Mouse (Mus musculus) c-Kit-positive CD71-positive TER-119-negative erythroid progenitor cells, embryonic 14.5 days (primary cell): ENCODE measurements around the gene Map2.

Experiments
- DNase-seq: peaks from one replicate; pipeline ENCODE4 v3.0.0-alpha.2; 2013; ENCODE audit warnings: low read depth

Gene Map2

DNA sequence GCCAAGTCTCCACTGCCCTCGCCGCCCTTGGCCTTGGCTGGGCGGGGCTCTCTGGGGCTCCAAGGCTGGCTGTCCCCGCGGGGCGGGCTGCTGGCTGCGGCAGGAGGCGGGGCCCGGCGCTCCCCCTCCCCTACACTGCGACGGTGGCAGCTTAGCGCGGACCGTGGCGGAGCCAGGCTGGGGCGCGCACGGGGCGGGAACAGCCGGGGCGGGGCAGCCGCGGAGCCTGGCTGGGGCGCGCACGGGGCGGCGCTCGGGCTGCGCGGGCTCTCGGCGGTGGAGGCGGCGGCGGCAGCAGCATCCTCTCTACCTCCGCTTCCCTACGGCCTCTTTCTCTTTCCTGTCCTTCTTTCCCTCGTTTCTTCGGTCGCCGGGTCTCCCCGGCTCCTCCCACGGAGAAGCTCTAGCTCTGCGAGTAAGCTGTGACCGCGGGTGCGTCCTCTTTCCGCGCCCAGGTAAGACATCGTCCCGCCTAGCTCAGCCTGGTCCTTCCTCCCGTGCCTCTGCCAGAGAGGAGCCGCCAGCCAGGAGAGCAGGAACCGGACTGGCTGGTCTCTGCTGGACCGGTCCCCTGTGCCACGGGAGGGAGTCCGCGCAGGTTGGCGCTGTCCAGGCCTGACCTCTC is at the start of gene Map2:
Gene Map2, plus strand, starts transcription at position 233 of the 625 bp plus-strand sequence.
- no peak for DNase-seq

DNA sequence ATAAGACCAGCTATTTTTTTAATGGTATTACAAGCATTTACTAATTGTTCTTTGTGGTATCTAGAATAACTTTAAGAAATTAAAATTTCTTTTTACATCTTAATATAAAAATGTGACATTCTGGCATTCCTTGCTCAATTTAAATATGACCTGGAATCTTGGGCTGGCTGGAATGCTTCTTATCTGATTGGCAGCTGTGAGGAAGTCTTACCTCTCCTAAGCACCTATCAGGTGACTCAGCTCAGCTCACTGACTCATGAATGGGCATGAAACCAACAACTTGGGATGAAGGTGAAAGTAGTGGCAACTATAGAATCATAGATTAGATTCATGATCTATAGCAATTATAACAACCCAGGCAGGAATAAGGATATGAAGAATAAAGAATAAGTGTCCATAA is 42.1 kb upstream of the Map2 start:
- no peak for DNase-seq

DNA sequence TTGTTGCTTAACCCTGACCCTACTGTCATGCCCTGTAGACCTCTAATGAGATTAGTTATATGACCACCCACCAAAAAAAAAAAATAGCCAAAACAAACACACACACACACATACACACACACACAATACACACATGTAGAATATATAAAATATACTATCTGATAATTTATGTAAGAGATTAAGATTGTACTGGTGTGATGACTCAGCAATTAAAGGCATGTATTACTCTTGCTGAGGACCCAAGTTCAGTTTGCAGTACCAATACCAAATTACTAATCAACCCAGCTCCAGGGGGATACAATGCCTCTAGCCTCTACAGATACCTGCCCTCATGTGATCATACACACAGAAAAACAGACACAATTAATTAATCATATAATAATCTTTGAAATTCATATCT is 39.7 kb upstream of the Map2 start:
- DNase-seq: no peak

DNA sequence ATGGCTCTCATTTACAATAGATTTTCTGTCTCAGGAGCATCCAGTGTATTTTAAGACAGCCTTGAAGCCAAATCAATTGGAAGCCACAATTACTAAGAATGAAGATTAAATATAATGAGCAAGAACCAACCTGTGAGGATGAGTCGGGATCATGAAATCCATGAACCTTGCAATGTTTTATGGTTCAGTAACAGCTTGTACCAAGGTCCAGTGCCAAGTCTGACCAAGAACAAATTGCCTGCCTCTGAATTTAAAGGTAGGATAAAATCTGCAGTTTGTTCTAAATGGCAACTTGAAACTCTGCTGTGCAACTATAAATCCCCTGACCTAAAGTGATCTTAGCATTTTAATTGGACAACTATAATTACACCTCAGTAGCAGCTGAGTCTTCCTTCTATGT is 34.4 kb upstream of the Map2 start:
- no peak for DNase-seq

DNA sequence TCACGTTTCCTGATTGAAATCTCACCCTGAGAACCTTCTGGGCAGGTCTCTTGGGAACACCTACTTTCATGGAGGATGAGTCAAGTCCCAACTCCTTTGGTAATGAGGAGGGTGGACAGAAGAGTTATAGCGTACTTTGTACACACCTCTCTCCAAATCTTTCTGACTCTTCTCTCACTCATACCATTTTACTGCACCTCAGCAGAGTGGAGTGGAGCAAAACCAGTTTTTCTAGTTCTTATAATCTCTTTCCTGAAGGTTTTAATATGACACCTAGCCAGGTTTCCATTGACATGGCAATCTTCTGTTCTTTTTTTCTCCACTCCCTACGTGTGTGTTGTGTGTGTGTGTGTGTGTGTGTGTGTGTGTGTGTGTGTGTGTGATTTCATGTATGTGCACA is 29.9 kb upstream of the Map2 start:
- DNase-seq: no peak

DNA sequence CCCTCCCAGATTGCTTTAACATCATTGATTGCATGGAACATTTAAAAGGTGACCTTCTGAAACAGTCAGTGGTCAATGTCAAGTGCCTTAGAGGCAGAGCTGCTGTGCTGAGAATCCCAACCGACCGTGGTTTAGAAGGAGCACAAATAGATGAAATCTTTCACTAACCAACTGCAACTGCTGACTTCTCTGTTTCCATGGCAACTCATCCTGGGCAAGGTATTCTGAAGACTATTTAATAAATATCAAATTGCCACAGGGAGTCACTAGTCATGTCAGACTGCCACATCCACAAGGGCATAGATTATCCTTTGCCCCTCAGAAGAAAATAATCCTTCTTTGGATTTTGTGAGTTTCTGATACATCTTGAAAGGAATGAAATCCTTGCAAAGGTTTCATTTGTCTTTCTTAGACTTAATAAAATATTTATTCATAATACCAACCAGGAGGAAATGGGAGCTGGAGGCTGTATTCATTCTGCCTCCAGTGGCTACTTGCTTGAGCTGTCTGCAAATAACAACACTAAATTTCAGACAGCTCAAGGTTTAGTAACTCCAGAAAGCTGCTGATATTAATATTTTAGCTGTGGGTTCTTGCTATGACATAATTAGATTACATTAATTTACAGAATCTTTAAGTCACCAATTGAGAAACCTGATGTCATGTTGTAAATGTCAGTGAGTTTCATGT is 26.1 kb upstream of the Map2 start:
- no peak for DNase-seq

DNA sequence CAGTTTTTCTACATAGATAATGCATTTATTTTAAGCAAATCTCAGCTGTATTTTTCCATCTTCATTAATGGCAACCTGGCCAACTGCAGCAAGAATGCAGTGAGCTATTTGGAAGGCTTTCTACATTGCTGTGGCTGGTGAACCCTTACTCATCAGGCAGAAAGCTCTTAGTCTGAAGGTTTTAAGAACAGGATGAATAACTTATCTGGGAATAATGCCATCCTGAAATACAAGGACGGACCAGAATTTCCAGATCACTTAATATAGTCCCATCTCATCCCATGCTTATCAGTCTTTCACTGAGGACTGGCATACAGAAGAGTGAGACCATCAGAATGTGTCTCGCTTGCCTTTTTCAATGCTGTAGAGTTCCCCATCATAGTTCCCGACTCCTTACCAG is 24.3 kb upstream of the Map2 start:
- no peak for DNase-seq

DNA sequence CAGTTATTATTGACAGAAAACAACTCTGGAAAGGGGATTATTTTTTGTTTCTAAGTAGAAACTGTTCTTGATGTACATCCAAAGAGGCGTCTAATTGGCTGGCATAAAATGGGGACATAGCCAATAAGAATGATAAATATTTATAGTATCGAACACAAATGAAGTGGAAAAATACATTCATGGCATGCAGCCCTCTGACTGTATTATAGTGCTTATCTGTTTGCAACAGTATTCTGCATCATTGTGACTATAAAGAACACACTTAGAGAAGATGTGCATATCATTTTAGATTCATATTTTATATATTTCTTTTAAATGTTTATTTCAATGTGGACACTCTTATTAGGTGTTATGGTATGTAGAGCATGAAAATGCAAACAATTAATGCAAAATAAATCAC is 17.9 kb upstream of the Map2 start:
- no peak for DNase-seq

DNA sequence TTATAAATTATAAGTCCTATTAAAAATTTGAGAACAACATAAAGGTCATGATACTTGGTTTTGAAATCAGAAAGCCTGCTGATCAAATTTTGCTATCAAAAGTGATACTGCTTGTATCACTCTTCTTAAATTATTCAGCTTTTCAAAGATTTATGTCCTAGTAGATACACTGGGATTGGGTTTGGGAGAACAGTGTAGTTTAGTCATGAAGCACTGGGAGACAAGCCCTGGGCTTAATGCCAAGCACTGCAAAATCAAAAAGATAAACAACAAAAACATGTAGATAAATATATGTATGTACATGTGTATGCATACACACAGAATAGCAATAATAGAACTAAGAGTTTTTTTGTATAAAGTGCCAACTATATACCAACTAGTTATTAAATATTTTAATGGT is 17.5 kb upstream of the Map2 start:
- no peak for DNase-seq

DNA sequence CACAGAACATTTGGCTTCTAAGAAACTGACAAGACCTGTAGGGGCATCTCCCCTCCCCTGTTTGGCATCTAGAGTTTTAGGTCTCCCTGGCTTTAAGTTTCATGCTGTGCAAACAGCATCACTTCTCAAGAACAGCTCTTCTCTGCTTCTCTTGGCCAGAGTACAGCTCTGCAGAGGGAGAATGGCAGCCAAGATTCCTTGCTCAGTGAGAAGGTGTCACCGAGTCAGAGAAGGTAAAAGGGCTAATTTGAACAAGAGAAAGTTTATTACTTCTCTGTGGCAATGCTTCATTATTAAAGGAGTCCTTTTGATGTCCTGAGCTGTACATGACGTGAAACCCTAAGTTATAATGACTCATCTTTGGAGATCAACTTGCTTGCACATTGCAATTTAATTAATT is 10.4 kb upstream of the Map2 start:
- DNase-seq: no peak

DNA sequence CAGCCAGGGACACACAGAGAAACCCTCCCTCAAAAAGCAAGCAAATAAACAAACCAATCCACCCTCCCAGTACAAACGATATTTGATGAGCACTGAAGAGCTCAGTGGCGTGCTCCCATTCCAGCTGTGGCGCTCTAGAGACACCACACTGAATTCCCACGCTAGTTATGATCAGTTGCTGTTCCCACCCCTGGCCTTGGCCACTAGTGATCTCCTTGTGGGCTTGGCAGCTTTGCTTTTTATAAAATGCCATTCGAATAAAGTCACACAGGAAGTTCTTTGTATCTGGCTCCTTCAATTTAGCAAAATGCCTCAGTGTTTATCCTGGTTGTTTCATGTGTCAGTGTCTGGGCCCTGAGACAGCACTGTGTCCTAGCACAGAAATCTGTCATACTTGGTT is 6.4 kb upstream of the Map2 start:
- DNase-seq: no peak

DNA sequence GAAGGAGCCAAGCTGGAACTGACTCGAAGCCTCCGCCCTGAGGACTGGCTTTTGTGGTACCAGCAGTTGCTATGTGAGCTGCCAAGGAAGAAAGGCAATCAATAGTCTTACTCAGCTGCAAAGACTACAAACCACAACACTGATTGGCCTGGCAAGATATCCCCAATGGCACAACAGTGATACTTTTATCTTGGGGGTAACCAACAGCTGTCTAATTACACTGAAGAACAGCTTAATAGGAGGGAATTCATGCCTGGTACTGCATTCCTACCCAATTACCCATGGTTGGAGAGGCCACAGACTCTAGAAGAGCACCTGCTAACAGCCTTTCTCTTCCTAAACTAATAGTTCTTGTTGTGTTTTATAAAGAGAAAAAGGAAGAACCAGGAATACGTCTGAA is 2.9 kb upstream of the Map2 start:
- DNase-seq: no peak

DNA sequence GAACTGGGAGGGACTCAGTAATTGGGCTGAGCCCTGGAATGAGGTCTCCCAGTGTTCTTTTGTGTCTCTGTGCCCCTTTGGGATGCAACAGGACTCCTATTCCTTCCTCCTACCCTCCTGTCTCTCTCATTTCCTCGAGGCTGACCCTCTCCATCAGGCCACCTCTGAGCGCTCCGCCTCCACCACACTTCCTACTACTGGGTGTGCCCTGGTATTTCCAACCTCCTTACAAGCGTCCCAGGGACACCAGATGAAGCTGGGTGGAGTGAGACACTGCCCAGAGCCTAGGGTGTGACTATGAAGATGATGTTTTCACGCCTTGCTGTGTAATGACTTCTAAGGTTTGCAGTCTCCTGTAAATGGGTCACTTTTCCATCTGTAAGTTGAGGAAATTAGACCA is 1.4 kb upstream of the Map2 start:
- no peak for DNase-seq

DNA sequence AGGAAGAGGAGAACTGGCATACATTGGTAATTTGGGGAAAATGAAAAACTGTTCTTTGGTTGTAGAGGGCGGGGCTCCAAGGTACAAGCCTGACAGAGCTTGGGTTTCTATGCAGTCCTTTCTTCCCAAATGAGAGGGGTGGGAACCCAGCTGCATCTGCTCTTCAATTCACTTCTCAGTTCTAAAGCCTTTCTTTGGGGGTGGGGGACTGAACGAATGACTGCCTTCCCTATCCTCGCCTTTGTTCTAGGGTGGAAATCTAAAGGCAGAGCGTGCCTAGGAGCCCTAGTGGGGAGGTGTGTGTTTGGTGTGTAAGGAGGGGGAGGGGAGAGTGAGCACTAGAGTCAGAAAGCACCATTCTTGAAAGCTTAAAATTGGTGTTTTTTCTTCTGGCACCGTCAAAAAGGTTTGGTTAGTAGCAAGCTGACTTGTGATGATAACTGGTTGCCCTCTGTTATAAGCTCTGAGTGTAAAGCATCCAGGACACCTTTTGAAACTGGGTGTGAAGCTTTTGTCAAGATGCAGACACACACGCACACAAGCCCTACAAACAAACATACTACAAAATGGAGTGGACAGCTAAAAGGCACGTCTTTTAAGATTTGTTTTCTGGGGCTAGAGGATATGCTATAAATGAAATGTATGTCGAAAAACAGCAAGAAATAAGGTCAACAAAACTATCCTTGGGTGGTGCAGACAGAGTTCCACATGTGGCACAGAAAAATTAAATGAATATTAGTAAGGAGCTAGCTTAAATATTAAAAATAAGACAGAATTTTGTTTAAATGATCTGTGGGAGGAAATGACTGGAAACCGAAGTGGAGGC is 1.2 kb downstream of the Map2 start:
- no peak for DNase-seq

DNA sequence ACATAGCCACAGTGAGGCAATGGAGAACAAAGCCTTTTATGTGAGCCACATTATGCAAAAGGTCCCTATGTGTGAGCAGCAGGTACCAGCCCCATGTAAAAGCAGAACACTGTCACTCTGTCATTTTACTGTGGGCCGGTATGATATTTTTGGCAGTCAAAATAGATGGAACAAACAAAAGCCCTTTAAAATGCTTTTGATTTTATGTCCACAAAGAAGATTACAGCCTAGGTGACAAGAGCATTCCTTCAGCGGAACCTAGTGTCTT is 1.7 kb downstream of the Map2 start:
- DNase-seq: no peak

DNA sequence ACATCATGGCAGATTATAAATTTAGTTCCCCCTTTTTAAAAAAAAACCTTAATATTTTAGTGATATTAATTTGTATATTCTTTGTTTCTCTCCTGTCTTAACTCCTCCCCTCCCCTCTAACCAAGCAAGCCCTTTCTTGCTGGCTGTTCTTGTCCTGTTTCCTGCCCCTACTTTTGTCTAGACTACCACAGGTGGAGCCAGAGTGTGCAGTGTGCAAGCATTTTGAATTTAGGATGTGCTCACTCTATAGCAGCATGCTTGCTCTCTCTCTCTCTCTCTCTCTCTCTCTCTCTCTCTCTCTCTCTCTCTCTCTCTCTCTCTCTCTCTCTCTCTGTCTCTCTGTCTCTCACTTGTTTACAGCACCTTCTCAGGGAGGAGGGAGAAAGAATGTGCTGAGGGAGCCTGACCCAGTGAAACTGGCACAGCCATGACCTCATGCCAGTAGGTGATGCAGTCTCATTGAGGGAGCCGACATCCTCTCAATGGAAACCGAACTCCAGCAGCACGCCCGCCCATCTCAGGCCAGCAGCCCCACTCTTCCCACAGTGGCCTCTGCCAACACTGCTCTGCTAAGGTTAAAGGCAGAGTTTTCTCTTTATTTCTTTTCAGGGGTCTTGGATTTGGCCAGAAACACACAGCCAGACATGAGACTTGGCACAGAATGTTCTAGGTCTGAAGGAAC is 2.6 kb downstream of the Map2 start:
- DNase-seq: no peak

DNA sequence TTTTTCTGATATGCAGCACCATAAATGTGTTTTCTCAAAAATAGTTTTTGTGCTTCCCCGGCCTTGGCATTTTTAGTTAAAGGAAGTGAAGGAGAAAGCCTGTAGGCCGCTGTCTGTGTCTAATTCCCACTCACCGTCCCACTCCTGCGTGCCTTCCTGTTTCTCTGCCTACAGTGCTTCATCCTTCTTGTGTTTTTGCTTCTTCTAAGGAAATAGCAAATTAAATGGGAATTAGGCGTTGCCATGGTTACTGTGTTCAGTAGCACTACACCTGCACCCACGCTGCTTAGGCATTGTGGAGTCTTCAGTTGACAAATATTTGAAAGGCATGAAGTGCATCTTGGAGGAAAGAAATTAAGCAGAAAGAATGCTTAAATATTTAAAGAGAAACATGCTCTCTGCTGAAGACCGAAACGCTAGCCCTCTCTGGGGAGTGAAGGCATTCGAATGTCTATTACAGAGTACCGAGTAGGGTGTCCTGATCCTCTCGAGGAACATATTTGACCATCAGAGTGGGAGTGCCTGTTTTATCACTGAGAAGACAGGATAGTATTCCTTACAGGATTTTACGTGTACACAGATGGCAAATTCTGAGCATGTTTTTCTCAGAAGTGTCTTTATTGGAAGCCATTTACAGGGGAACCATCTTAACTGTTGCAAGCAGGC is 12.1 kb downstream of the Map2 start:
- DNase-seq: no peak

DNA sequence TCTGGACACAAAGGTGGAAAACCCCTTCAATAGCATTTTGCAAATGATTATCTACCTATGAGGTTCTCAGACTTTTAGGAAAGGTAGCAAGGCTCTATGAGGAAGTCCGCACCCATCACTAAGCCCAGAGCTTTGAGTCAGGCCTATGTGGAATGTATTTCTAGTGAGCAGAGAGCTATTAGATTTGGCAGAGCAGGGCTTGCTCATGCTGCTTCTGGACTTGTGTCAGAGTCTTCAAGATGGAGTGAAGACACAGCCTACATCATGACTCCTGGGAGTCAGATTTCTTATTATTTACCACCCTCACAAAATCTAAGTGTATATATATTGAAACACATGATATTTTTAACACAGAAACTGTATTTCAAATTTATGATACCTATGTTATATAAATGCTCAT is 17.3 kb downstream of the Map2 start:
- DNase-seq: no peak

DNA sequence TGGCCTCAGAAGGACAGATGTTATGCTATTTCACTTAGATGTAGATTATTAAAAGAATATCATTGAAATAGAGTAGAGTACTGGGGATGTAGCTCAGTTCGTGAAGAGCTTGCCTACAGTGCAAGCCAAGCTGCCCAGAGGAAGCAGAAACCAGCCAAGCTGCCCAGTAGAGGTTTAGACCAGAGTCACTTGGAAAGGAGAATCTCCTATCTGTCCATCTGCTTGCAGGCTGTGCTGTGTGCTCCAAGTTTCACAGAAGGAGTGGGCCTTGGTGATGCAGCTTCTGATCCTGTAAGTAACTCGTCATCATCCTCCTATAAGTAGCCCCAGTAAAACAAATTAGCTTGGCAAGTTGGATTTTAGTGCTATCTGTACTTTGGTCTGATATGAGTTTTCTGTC is 17.8 kb downstream of the Map2 start:
- DNase-seq: no peak

DNA sequence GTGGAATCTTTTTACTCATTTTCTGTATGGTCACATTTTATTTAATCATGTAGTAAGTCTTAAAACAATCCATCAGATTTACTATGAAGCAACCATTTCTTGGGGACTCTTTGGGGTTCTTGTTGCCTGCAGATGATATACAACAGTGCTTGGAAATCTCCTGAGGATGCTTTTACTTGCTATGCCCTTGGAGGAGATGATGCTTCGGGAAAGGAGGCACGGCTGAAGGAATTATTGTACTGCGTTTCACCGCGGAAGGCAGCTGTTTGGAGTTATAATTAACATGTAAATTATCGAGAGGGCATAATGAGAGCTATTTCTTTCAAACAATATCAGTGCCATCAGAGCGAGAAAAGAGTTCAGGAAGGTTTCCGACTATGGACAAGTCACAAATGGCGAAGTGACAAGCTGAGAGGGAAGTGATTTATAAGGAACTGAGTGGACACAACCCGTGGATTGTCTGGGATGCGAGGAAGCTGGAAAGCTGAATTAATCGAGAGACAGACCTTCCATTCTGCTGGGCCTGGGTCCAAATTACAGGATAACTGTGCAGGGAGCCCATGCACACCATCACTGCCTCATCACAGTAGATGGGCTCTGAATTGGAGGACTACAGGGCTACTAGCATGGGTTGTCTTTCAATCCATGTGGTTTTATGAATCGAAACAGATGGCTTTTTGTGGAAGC is 20.1 kb downstream of the Map2 start:
- no peak for DNase-seq

DNA sequence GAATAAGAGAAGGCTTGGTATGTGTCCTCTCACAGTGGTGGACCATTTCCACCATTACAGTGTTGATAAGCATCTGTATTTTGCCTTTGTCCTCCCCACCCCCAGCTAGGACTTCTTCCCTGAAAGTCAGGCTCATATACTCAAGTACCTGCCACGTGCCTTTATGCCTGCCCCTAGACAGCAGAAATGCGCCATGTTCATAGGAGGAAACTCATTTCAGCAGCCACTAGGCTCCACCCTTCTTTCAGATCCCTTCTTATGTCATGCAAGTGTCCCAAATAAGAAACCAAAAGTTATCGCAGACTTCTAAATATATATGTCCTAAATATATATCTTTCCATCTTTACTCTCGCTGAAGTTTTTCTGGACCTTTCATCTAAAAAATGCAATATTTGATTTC is 21.2 kb downstream of the Map2 start:
- DNase-seq: no peak

DNA sequence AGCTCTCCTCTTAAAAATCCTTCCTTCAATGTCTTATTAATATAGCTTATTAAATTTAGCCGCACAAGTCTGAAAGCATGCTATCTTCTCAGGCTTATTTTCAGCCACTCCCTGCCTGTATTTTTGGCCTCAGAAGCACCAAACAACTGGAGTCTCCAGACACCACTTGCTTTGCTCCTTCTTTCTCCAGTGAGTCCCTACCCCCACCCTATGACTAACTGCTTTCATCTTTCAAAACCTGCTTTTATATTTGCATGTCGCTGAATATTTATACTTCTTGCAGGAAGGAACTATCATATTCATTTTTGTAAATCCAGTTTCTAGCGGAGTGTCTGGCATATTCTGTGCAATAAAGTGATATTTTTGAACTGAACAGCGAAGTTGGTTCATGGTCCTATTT is 21.6 kb downstream of the Map2 start:
- DNase-seq: no peak
